Mouse (Mus musculus): ENCODE results near the gene Phlda3. TPM values are rescaled to one million over a fixed set of nuclear protein-coding genes. Genes with fewer than 3 reads are reported as not detected.

The Phlda3 gene
- total RNA-seq, 2 experiments from 2014 or later: 35.0 to 166 TPM

Other genes starting within 250 kb of the Phlda3 start
- gene Nav1, start 158.8 kb upstream of the Phlda3 start, total RNA-seq (2021): 10 to 100 TPM; 11.2 to 15.3 TPM
- gene Csrp1, start 46.1 kb upstream of the Phlda3 start, total RNA-seq (2021): 100 to 1,000 TPM in 1 of 2 experiments, 10 to 100 TPM in 1; 63.7 to 118 TPM
- gene Tnni1, start 13.3 kb downstream of the Phlda3 start, total RNA-seq (2021): under 1 TPM in 1 of 2 experiments, not detected in 1; 0.26 TPM
- gene Lad1, start 52.5 kb downstream of the Phlda3 start, total RNA-seq (2021): under 1 TPM in 1 of 2 experiments, not detected in 1; 0.33 TPM
- gene Tnnt2, start 70.2 kb downstream of the Phlda3 start, total RNA-seq (2021): 1 to 10 TPM; 1.3 to 2.2 TPM
- not detected for gene Pkp1, start 153.1 kb downstream of the Phlda3 start, total RNA-seq (2021)
- gene Igfn1, start 240.2 kb downstream of the Phlda3 start, total RNA-seq (2021): under 1 TPM in 1 of 2 experiments, not detected in 1; 0.10 TPM
- gene Tmem9, start 242.0 kb downstream of the Phlda3 start, total RNA-seq (2021): 10 to 100 TPM; 29.8 to 32.0 TPM